Mouse (Mus musculus): Measurements from ENCODE around the gene Ugt1a7c. TPM values are rescaled to one million over a fixed set of nuclear protein-coding genes. Genes with fewer than 3 reads are reported as not detected.

Ugt1a7c gene
- under 1 TPM in 1 of 2 experiments, not detected in 1; 0.17 TPM for total RNA-seq (2023)

GRCm38 (mm10) chr1:88094941-88095492, at the start of gene Ugt1a7c:
Gene Ugt1a7c (plus strand): TSS chr1:88095062.

GRCm38 (mm10) chr1:88055088-88055487, 39.8 kb upstream of the Ugt1a7c start, which contains the start of gene Ugt1a10:
Gene Ugt1a10 (plus strand): TSS chr1:88055388.

GRCm38 (mm10) chr1:88070495-88070894, 24.4 kb upstream of the Ugt1a7c start, which contains the start of gene Ugt1a9:
Gene Ugt1a9 (plus strand): TSS chr1:88070800.

GRCm38 (mm10) chr1:88087513-88087912, 7.3 kb upstream of the Ugt1a7c start, which contains the start of gene Ugt1a8:
Gene Ugt1a8 (plus strand): TSS chr1:88087813.

GRCm38 (mm10) chr1:88103019-88103418, 8.2 kb downstream of the Ugt1a7c start, which contains the start of gene Ugt1a6b:
Gene Ugt1a6b (plus strand): TSS chr1:88103252.

GRCm38 (mm10) chr1:88134457-88135011, 39.7 kb downstream of the Ugt1a7c start, which contains the start of gene Ugt1a6a:
Gene Ugt1a6a (plus strand): TSS chr1:88134809.

GRCm38 (mm10) chr1:88165711-88166110, 70.8 kb downstream of the Ugt1a7c start, which contains the start of gene Ugt1a5:
Gene Ugt1a5 (plus strand): TSS chr1:88166012.

GRCm38 (mm10) chr1:88200456-88200855, 105.6 kb downstream of the Ugt1a7c start, which contains the start of gene Ugt1a2:
Gene Ugt1a2 (plus strand): TSS chr1:88200601.

GRCm38 (mm10) chr1:88205294-88205922, 110.5 kb downstream of the Ugt1a7c start, which contains the start of gene Dnajb3:
Gene Dnajb3 (minus strand): TSS chr1:88205782.

GRCm38 (mm10) chr1:88211812-88212211, 117.0 kb downstream of the Ugt1a7c start, which contains the start of gene Ugt1a1:
Gene Ugt1a1 (plus strand): TSS chr1:88211959.

GRCm38 (mm10) chr1:88226670-88227379, 132.0 kb downstream of the Ugt1a7c start, which contains the start of gene Mroh2a:
Gene Mroh2a (plus strand): TSS chr1:88226986.

Other genes starting within 250 kb of the Ugt1a7c start
- gene Dgkd, start 241.8 kb upstream of the Ugt1a7c start, total RNA-seq (2023) = 100 to 1,000 TPM; 413 to 500 TPM
- 10 to 100 TPM; 23.5 to 26.5 TPM for gene Usp40, start 86.5 kb upstream of the Ugt1a7c start, total RNA-seq (2023)
- gene Ugt1a10, start 39.7 kb upstream of the Ugt1a7c start, total RNA-seq (2023) = not detected
- gene Ugt1a9, start 24.3 kb upstream of the Ugt1a7c start, total RNA-seq (2023) = not detected
- not detected for gene Ugt1a8, start 7.2 kb upstream of the Ugt1a7c start, total RNA-seq (2023)
- gene Ugt1a6b, start 8.2 kb downstream of the Ugt1a7c start, total RNA-seq (2023) = not detected
- gene Ugt1a6a, start 39.7 kb downstream of the Ugt1a7c start, total RNA-seq (2023) = not detected
- gene Ugt1a5, start 71.0 kb downstream of the Ugt1a7c start, total RNA-seq (2023) = not detected
- gene Ugt1a2, start 105.5 kb downstream of the Ugt1a7c start, total RNA-seq (2023) = not detected
- under 1 TPM; 0.87 to 0.92 TPM for gene Dnajb3, start 110.7 kb downstream of the Ugt1a7c start, total RNA-seq (2023)
- gene Ugt1a1, start 116.9 kb downstream of the Ugt1a7c start, total RNA-seq (2023) = not detected
- 1 to 10 TPM in 1 of 2 experiments, under 1 TPM in 1; 0.12 to 1.1 TPM for gene Mroh2a, start 131.9 kb downstream of the Ugt1a7c start, total RNA-seq (2023)
- gene Hjurp, start 182.6 kb downstream of the Ugt1a7c start, total RNA-seq (2023) = 10 to 100 TPM; 83.9 to 96.7 TPM
- gene Trpm8, start 182.6 kb downstream of the Ugt1a7c start, total RNA-seq (2023) = not detected